Mouse (Mus musculus): ENCODE results near the gene Pde4a. TPM values are rescaled to one million over a fixed set of nuclear protein-coding genes. Genes with fewer than 3 reads are reported as not detected.

The Pde4a gene
- total RNA-seq, 1 experiment, result 3.2 TPM

DNA sequence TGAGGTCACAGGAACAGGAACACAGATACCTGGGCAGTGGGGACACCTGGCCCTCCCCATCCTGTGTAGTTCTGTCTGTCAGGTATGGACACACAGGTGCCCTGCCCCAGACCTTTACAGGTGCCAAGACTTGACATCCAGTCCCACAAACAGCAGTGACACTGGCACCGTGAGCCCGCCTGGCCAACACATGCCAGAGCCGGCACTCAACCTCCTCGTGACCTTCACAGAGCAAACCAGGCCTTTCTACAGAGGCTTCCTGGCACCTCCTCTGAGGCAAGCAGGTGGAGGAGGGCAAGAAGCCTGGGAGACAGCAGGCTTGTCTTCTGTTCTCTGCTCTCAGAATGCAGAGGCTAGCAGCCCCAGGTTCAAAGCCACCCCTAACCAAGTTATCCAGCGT, 19.9 kb downstream of the Pde4a start:
- DNase-seq (ENCODE audit: low read depth, low spot score), result no peak
- H3K27ac ChIP-seq (ENCODE audit: insufficient read depth, low read depth, low read length, poor library complexity, severe bottlenecking), result no peak overlapping the region
- in situ Hi-C loops (cut with MboI; ENCODE audit: low sequenced_read_pairs in 2 of 2, unreplicated experiment in 2 of 2), result no loop called here

DNA sequence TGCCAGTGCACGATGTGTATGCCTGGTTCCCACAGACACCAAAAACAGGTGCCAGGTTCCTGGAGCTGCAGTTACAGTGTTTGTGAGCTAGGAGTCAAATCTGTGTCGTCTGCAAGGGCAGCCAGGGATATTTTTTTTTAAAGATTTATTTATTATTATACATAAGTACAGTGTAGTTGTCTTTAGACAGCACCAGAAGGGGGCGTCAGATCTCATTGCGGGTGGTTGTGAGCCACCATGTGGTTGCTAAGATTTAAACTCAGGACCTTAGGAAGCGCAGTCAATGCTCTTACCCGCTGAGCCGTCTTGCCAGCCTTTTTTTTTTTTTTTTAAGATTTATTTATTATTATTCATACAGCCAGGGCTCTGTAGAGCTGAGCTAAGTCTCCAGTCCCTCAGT, 24.4 kb downstream of the Pde4a start:
- TF ChIP-seq MAFK (IDR thresholded peaks at IDR 0.05; ENCODE audit: insufficient read depth, low read depth, low read length) (no peak), ZNF384 (IDR thresholded peaks at IDR 0.05; ENCODE audit: low read depth, low read length) (no peak), ZC3H11A (IDR thresholded peaks at IDR 0.05; ENCODE audit: borderline replicate concordance, low read depth, low read length) (no peak), HCFC1 (IDR thresholded peaks at IDR 0.05; ENCODE audit: borderline replicate concordance, insufficient read depth, low read length) (no peak), CHD2 (IDR thresholded peaks at IDR 0.05; ENCODE audit: low read depth, low read length) (no peak)
- H3K4me3 ChIP-seq (ENCODE audit: insufficient read depth in 1 of 2, low read depth in 1 of 2, low read length in 2 of 2, poor library complexity in 1 of 2, severe bottlenecking in 1 of 2), result no peak overlapping the region
- H3K36me3 ChIP-seq (ENCODE audit: control insufficient read depth, insufficient read depth, low read length, poor library complexity, severe bottlenecking), result no peaks in the 10 kb centered on the region; the same call in 1 of the 2 replicates
- DNase-seq (ENCODE audit: low read depth, low spot score), result no peak
- H3K27ac ChIP-seq (ENCODE audit: insufficient read depth, low read depth, low read length, poor library complexity, severe bottlenecking), result no peak overlapping the region
- no peak overlapping the region for H3K9ac ChIP-seq (ENCODE audit: insufficient read depth, low read depth, low read length, poor library complexity, severe bottlenecking)
- in situ Hi-C loops (cut with MboI; ENCODE audit: low sequenced_read_pairs in 2 of 2, unreplicated experiment in 2 of 2), result no loop called here
- H3K9me3 ChIP-seq (ENCODE audit: control insufficient read depth, insufficient read depth, low read depth, low read length), result no peaks in the 10 kb centered on the region
- peaks cover 1 to 8% of the 10 kb centered on the region in 2 experiments; a peak in 3 of 4 replicates for H3K4me1 ChIP-seq (ENCODE audit: control insufficient read depth in 2 of 2, insufficient read depth in 2 of 2, low read length in 2 of 2, poor library complexity in 1 of 2)

More for the DNA sequence above, 19.9 kb downstream of the Pde4a start:
- Histone ChIP-seq H3K36me3 (ENCODE audit: control insufficient read depth, insufficient read depth, low read length, poor library complexity, severe bottlenecking) (no peaks in the 10 kb centered on the region), H3K9ac (ENCODE audit: insufficient read depth, low read depth, low read length, poor library complexity, severe bottlenecking) (no peak overlapping the region), H3K4me1 (ENCODE audit: control insufficient read depth in 2 of 2, insufficient read depth in 2 of 2, low read length in 2 of 2, poor library complexity in 1 of 2) (peaks cover 0 to 18% of the 10 kb centered on the region in 2 experiments; a peak in 2 of 4 replicates), H3K9me3 (ENCODE audit: control insufficient read depth, insufficient read depth, low read depth, low read length) (no peaks in the 10 kb centered on the region), H3K4me3 (ENCODE audit: insufficient read depth in 1 of 2, low read depth in 1 of 2, low read length in 2 of 2, poor library complexity in 1 of 2, severe bottlenecking in 1 of 2) (no peak overlapping the region)
- TF ChIP-seq HCFC1 (IDR thresholded peaks at IDR 0.05; ENCODE audit: borderline replicate concordance, insufficient read depth, low read length) (no peak), ZNF384 (IDR thresholded peaks at IDR 0.05; ENCODE audit: low read depth, low read length) (no peak), MAFK (IDR thresholded peaks at IDR 0.05; ENCODE audit: insufficient read depth, low read depth, low read length) (no peak), ZC3H11A (IDR thresholded peaks at IDR 0.05; ENCODE audit: borderline replicate concordance, low read depth, low read length) (no peak), CHD2 (IDR thresholded peaks at IDR 0.05; ENCODE audit: low read depth, low read length) (no peak)

- Histone ChIP-seq H3K27ac (ENCODE audit: insufficient read depth, low read depth, low read length, poor library complexity, severe bottlenecking) (no peak overlapping the region), H3K4me1 (ENCODE audit: control insufficient read depth in 2 of 2, insufficient read depth in 2 of 2, low read length in 2 of 2, poor library complexity in 1 of 2) (peaks cover 6 to 11% of the 10 kb centered on the region in 2 experiments; a peak in 3 of 4 replicates), H3K9me3 (ENCODE audit: control insufficient read depth, insufficient read depth, low read depth, low read length) (no peaks in the 10 kb centered on the region), H3K36me3 (ENCODE audit: control insufficient read depth, insufficient read depth, low read length, poor library complexity, severe bottlenecking) (no peaks in the 10 kb centered on the region; the same call in 1 of the 2 replicates), H3K4me3 (ENCODE audit: insufficient read depth in 1 of 2, low read depth in 1 of 2, low read length in 2 of 2, poor library complexity in 1 of 2, severe bottlenecking in 1 of 2) (no peak overlapping the region), H3K9ac (ENCODE audit: insufficient read depth, low read depth, low read length, poor library complexity, severe bottlenecking) (no peak overlapping the region)
- in situ Hi-C loops (cut with MboI; ENCODE audit: low sequenced_read_pairs in 2 of 2, unreplicated experiment in 2 of 2), result no loop called here
- DNase-seq (ENCODE audit: low read depth, low spot score), result no peak
- no peak for TF ChIP-seq HCFC1 (IDR thresholded peaks at IDR 0.05; ENCODE audit: borderline replicate concordance, insufficient read depth, low read length)
- TF ChIP-seq MAFK (IDR thresholded peaks at IDR 0.05; ENCODE audit: insufficient read depth, low read depth, low read length), result no peak
- no peak for TF ChIP-seq ZNF384 (IDR thresholded peaks at IDR 0.05; ENCODE audit: low read depth, low read length)
Observed at GRCm38 (mm10) chr9:21190670-21191069, 25.2 kb downstream of the Pde4a start.

DNA sequence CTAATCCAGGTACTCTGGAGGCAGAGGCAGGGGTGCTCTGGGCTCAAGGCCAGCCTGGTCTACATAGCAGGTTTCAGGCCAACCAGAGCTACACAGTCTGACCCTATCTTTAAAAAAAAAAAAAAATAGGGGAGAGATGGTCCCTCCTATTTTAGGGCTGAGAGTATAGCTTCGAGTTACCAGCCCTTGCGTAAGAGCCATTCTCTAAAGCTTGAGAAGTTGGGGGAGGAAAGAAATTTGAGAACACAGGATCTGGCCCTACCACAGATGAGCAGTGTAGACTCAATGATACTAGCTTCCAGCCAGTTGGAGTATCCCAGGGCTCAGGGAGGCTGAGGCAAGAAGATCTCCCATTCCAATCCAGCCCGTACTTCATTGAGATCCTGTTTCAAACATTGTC, 28.3 kb downstream of the Pde4a start:
- Histone ChIP-seq H3K9me3 (ENCODE audit: control insufficient read depth, insufficient read depth, low read depth, low read length) (no peaks in the 10 kb centered on the region), H3K9ac (ENCODE audit: insufficient read depth, low read depth, low read length, poor library complexity, severe bottlenecking) (no peak overlapping the region), H3K4me1 (ENCODE audit: control insufficient read depth in 2 of 2, insufficient read depth in 2 of 2, low read length in 2 of 2, poor library complexity in 1 of 2) (peaks cover 6 to 30% of the 10 kb centered on the region in 2 experiments; a peak in 3 of 4 replicates), H3K27ac (ENCODE audit: insufficient read depth, low read depth, low read length, poor library complexity, severe bottlenecking) (no peak overlapping the region), H3K4me3 (ENCODE audit: insufficient read depth in 1 of 2, low read depth in 1 of 2, low read length in 2 of 2, poor library complexity in 1 of 2, severe bottlenecking in 1 of 2) (no peak overlapping the region), H3K36me3 (ENCODE audit: control insufficient read depth, insufficient read depth, low read length, poor library complexity, severe bottlenecking) (no peaks in the 10 kb centered on the region; the same call in 1 of the 2 replicates)
- in situ Hi-C loops (cut with MboI; ENCODE audit: low sequenced_read_pairs in 2 of 2, unreplicated experiment in 2 of 2), result no loop called here
- no peak for DNase-seq (ENCODE audit: low read depth, low spot score)
- TF ChIP-seq HCFC1 (IDR thresholded peaks at IDR 0.05; ENCODE audit: borderline replicate concordance, insufficient read depth, low read length), result no peak
- no peak for TF ChIP-seq ZC3H11A (IDR thresholded peaks at IDR 0.05; ENCODE audit: borderline replicate concordance, low read depth, low read length)
- TF ChIP-seq ZNF384 (IDR thresholded peaks at IDR 0.05; ENCODE audit: low read depth, low read length), result no peak
- no peak for TF ChIP-seq MAFK (IDR thresholded peaks at IDR 0.05; ENCODE audit: insufficient read depth, low read depth, low read length)
- no peak for TF ChIP-seq CHD2 (IDR thresholded peaks at IDR 0.05; ENCODE audit: low read depth, low read length)

All from ES-E14 (cell line).